Mouse (Mus musculus): Measurements from ENCODE around the gene Cracr2b. TPM values are rescaled to one million over a fixed set of nuclear protein-coding genes. Genes with fewer than 3 reads are reported as not detected.
A peak's percentile ranks its signal among the peaks of the same experiment; 100 is the strongest.

Gene Cracr2b
- total and polyA plus RNA-seq, 2 experiments from 2014 or later, result 6.7 to 7.2 TPM

- Histone ChIP-seq H3K9me3 (ENCODE audit: low read length) (no peaks in the 10 kb centered on the region), H3K4me1 (ENCODE audit: insufficient read depth) (peaks cover 30% of the 10 kb centered on the region), H3K36me3 (ENCODE audit: insufficient read depth) (peaks cover 11% of the 10 kb centered on the region), H3K4me3 (ENCODE audit: low read depth, low read length) (no peak overlapping the region), H3K4me2 (ENCODE audit: low read depth) (no peak overlapping the region; the same call in 1 of the 2 replicates), H3K27ac (ENCODE audit: low read depth, low read length) (peak overlapping the region; percentile 86; the same call in 1 of the 2 replicates), H3K9ac (no peak overlapping the region), H3K27me3 (ENCODE audit: insufficient read depth, low read length) (no peaks in the 10 kb centered on the region)
- ATAC-seq (no peak), DNase-seq (no peak)
- 93% methylated on average over 12 of the region's 12 CpGs for WGBS
- no peak for TF ChIP-seq CTCF (IDR thresholded peaks at IDR 0.05; ENCODE audit: low read depth)
Measured at GRCm38 (mm10) chr7:141438201-141438968, 22.5 kb upstream of the Cracr2b start.

GRCm38 (mm10) chr7:141439140-141439679, 21.7 kb upstream of the Cracr2b start:
- TF ChIP-seq CTCF (IDR thresholded peaks at IDR 0.05; ENCODE audit: low read depth), result no peak
- Histone ChIP-seq H3K4me1 (ENCODE audit: insufficient read depth) (peaks cover 24% of the 10 kb centered on the region), H3K4me2 (ENCODE audit: low read depth) (no peak overlapping the region), H3K36me3 (ENCODE audit: insufficient read depth) (peaks cover 6% of the 10 kb centered on the region), H3K4me3 (ENCODE audit: low read depth, low read length) (no peak overlapping the region), H3K9me3 (ENCODE audit: low read length) (no peaks in the 10 kb centered on the region), H3K9ac (no peak overlapping the region), H3K27me3 (ENCODE audit: insufficient read depth, low read length) (no peaks in the 10 kb centered on the region), H3K27ac (ENCODE audit: low read depth, low read length) (no peak overlapping the region)
- ATAC-seq (no peak), DNase-seq (no peak)
- 94% methylated on average over 10 of the region's 10 CpGs for WGBS

GRCm38 (mm10) chr7:141439811-141440210, 21.1 kb upstream of the Cracr2b start:
- WGBS, result 94% methylated on average over 11 of the region's 11 CpGs

GRCm38 (mm10) chr7:141440613-141441012, 20.3 kb upstream of the Cracr2b start:
- Histone ChIP-seq H3K9ac (no peak overlapping the region), H3K27ac (ENCODE audit: low read depth, low read length) (no peak overlapping the region), H3K4me2 (ENCODE audit: low read depth) (no peak overlapping the region), H3K4me3 (ENCODE audit: low read depth, low read length) (no peak overlapping the region), H3K27me3 (ENCODE audit: insufficient read depth, low read length) (no peaks in the 10 kb centered on the region), H3K9me3 (ENCODE audit: low read length) (no peaks in the 10 kb centered on the region), H3K36me3 (ENCODE audit: insufficient read depth) (peaks cover 6% of the 10 kb centered on the region), H3K4me1 (ENCODE audit: insufficient read depth) (peaks cover 18% of the 10 kb centered on the region)
- DNase-seq, result peak; percentile 35
- no peak for ATAC-seq
- TF ChIP-seq CTCF (IDR thresholded peaks at IDR 0.05; ENCODE audit: low read depth), result peak; percentile 68
- WGBS, result 28% methylated on average over 6 of the region's 6 CpGs

More at GRCm38 (mm10) chr7:141439811-141440210, 21.1 kb upstream of the Cracr2b start:
- H3K4me2 ChIP-seq (ENCODE audit: low read depth), result no peak overlapping the region
- no peak overlapping the region for H3K9ac ChIP-seq
- H3K27ac ChIP-seq (ENCODE audit: low read depth, low read length), result no peak overlapping the region
- H3K36me3 ChIP-seq (ENCODE audit: insufficient read depth), result peaks cover 6% of the 10 kb centered on the region
- no peak for DNase-seq
- no peaks in the 10 kb centered on the region for H3K27me3 ChIP-seq (ENCODE audit: insufficient read depth, low read length)
- TF ChIP-seq CTCF (IDR thresholded peaks at IDR 0.05; ENCODE audit: low read depth), result no peak
- peaks cover 21% of the 10 kb centered on the region for H3K4me1 ChIP-seq (ENCODE audit: insufficient read depth)
- H3K9me3 ChIP-seq (ENCODE audit: low read length), result no peaks in the 10 kb centered on the region
- no peak for ATAC-seq
- H3K4me3 ChIP-seq (ENCODE audit: low read depth, low read length), result no peak overlapping the region

GRCm38 (mm10) chr7:141441460-141441859, 19.4 kb upstream of the Cracr2b start:
- Histone ChIP-seq H3K4me1 (ENCODE audit: insufficient read depth) (peaks cover 12% of the 10 kb centered on the region), H3K4me2 (ENCODE audit: low read depth) (no peak overlapping the region), H3K9ac (no peak overlapping the region), H3K27me3 (ENCODE audit: insufficient read depth, low read length) (no peaks in the 10 kb centered on the region), H3K4me3 (ENCODE audit: low read depth, low read length) (no peak overlapping the region), H3K36me3 (ENCODE audit: insufficient read depth) (peaks cover 6% of the 10 kb centered on the region), H3K27ac (ENCODE audit: low read depth, low read length) (no peak overlapping the region), H3K9me3 (ENCODE audit: low read length) (no peaks in the 10 kb centered on the region)
- no peak for TF ChIP-seq CTCF (IDR thresholded peaks at IDR 0.05; ENCODE audit: low read depth)
- DNase-seq (no peak), ATAC-seq (no peak)
- 93% methylated on average over 9 of the region's 9 CpGs for WGBS

- no peak for TF ChIP-seq CTCF (IDR thresholded peaks at IDR 0.05; ENCODE audit: low read depth)
- H3K9me3 ChIP-seq (ENCODE audit: low read length), result no peaks in the 10 kb centered on the region
- no peak overlapping the region for H3K27ac ChIP-seq (ENCODE audit: low read depth, low read length)
- H3K36me3 ChIP-seq (ENCODE audit: insufficient read depth), result peaks cover 6% of the 10 kb centered on the region
- DNase-seq, result no peak
- H3K4me2 ChIP-seq (ENCODE audit: low read depth), result no peak overlapping the region
- WGBS, result 94% methylated on average over 13 of the region's 13 CpGs
- peaks cover 14% of the 10 kb centered on the region for H3K4me1 ChIP-seq (ENCODE audit: insufficient read depth)
- no peak overlapping the region for H3K9ac ChIP-seq
- ATAC-seq, result no peak
- H3K4me3 ChIP-seq (ENCODE audit: low read depth, low read length), result no peak overlapping the region
- no peaks in the 10 kb centered on the region for H3K27me3 ChIP-seq (ENCODE audit: insufficient read depth, low read length)
Measured at GRCm38 (mm10) chr7:141442199-141442598, 18.7 kb upstream of the Cracr2b start.
